Mouse (Mus musculus) brain, embryonic 14.5 days (tissue): ENCODE measurements around the gene Sfmbt1.

ENCODE experiments used
- CTCF ChIP-seq: fragments of 200-500 bp; IDR thresholded peaks from 2 replicates; pipeline ENCODE4 v1.5.1; 2012; ENCODE audit warnings: inconsistent platforms, mild to moderate bottlenecking, moderate library complexity, borderline replicate concordance; ENCODE audit not compliant: insufficient read depth, insufficient read length; ENCODE audit errors: extremely low read depth
- POLR2A ChIP-seq: fragments of 200-500 bp; IDR thresholded peaks from 2 replicates; pipeline ENCODE4 v1.6.1; 2012; ENCODE audit warnings: mild to moderate bottlenecking, inconsistent platforms, borderline replicate concordance; ENCODE audit not compliant: poor library complexity, insufficient read depth, insufficient read length, severe bottlenecking; ENCODE audit errors: extremely low read depth

DNA sequence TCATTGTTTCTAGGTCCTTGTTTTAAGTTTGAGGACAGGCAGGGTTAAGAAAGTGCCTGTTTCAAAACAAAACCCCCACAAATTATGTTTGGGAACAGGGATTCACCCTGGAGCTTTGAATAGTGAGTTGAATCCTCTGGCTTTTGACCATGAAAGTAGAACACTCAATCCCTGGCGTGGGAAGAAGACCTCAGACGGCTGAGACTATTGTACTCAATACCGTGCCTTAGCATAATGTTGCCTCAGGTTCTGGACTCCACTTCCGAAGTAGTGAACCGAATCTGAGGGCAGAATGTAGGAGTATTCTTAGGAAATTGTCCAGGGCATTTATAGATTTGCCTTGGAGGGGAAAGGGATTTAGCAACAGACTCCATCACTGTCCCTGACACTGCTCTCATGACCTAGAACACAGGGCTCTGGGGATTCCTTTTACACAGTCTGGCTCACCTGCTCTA lies 110.4 kb downstream of the Sfmbt1 start:
- TF ChIP-seq POLR2A (no peak), CTCF (no peak)
